Mouse (Mus musculus) lung, postnatal 25 days (tissue): ENCODE measurements around the gene Srgap3.

ENCODE experiments used
- DNase-seq: peaks from one replicate; pipeline ENCODE4 v3.0.0; 2022; ENCODE audit warnings: low spot score

Gene Srgap3

GRCm38 (mm10) chr6:112857057-112857456 is 90.0 kb downstream of the Srgap3 start:
- no peak for DNase-seq

- DNase-seq: no peak
Observed at GRCm38 (mm10) chr6:112855183-112855582, 91.9 kb downstream of the Srgap3 start.

GRCm38 (mm10) chr6:112852261-112853235 is 94.5 kb downstream of the Srgap3 start:
- DNase-seq: peak; percentile 14

GRCm38 (mm10) chr6:112850745-112851144 is 96.3 kb downstream of the Srgap3 start:
- DNase-seq: no peak

GRCm38 (mm10) chr6:112848629-112849180 is 98.4 kb downstream of the Srgap3 start:
- DNase-seq: no peak

GRCm38 (mm10) chr6:112846863-112847262 is 100.2 kb downstream of the Srgap3 start:
- no peak for DNase-seq

GRCm38 (mm10) chr6:112842426-112842825 is 104.6 kb downstream of the Srgap3 start:
- DNase-seq: no peak

- no peak for DNase-seq
Observed at GRCm38 (mm10) chr6:112840400-112840799, 106.7 kb downstream of the Srgap3 start.

GRCm38 (mm10) chr6:112839391-112839790 is 107.7 kb downstream of the Srgap3 start:
- no peak for DNase-seq

GRCm38 (mm10) chr6:112838879-112839278 is 108.2 kb downstream of the Srgap3 start:
- no peak for DNase-seq

GRCm38 (mm10) chr6:112836712-112837111 is 110.4 kb downstream of the Srgap3 start:
- no peak for DNase-seq

GRCm38 (mm10) chr6:112835413-112835812 is 111.7 kb downstream of the Srgap3 start:
- no peak for DNase-seq

GRCm38 (mm10) chr6:112834430-112834829 is 112.6 kb downstream of the Srgap3 start:
- no peak for DNase-seq

- no peak for DNase-seq
Observed at GRCm38 (mm10) chr6:112833763-112834162, 113.3 kb downstream of the Srgap3 start.

GRCm38 (mm10) chr6:112829196-112829595 is 117.9 kb downstream of the Srgap3 start:
- DNase-seq: no peak

- DNase-seq: no peak
Observed at GRCm38 (mm10) chr6:112828420-112828819, 118.6 kb downstream of the Srgap3 start.

GRCm38 (mm10) chr6:112825657-112826056 is 121.4 kb downstream of the Srgap3 start:
- DNase-seq: no peak

GRCm38 (mm10) chr6:112823096-112823495 is 124.0 kb downstream of the Srgap3 start:
- no peak for DNase-seq

- DNase-seq: no peak
Observed at GRCm38 (mm10) chr6:112820298-112820992, 126.6 kb downstream of the Srgap3 start.

- DNase-seq: no peak
Observed at GRCm38 (mm10) chr6:112818403-112818901, 128.6 kb downstream of the Srgap3 start.

- no peak for DNase-seq
Observed at GRCm38 (mm10) chr6:112815604-112816003, 131.5 kb downstream of the Srgap3 start.

GRCm38 (mm10) chr6:112814525-112815086 is 132.5 kb downstream of the Srgap3 start:
- DNase-seq: no peak
